Mouse (Mus musculus): ENCODE results near the gene Ppig. TPM values are rescaled to one million over a fixed set of nuclear protein-coding genes. Genes with fewer than 3 reads are reported as not detected.

The Ppig gene
- polyA plus RNA-seq, 1 experiment: 179 TPM

DNA sequence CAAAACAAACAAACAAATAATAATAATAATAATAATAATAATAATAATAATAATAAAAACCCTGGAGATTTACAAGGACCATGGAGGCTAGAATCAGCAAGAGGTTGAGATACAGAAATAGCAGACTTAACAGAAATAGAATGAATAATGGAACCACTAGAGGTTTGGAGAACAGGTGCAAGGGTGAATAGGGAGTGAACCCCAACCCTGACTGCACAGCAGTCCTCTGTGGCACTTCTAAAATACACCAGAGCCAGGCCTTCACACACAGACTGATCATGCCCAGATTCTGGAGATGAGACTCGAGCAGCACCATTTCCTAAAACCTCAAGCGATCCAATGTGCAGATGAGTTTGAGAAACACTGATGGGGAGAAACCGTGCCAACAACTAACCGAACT, 40.4 kb upstream of the Ppig start:
- Histone ChIP-seq H3K27ac (ENCODE audit: insufficient read depth, low read length) (no peak overlapping the region), H3K4me1 (ENCODE audit: control insufficient read depth, insufficient read depth, low read length) (no peaks in the 10 kb centered on the region), H3K27me3 (ENCODE audit: control insufficient read depth, insufficient read depth, low read length, poor library complexity, severe bottlenecking) (no peaks in the 10 kb centered on the region), H3K4me3 (ENCODE audit: low read depth, low read length) (no peak overlapping the region), H3K9ac (ENCODE audit: low read depth, poor library complexity, severe bottlenecking) (no peak overlapping the region), H3K9me3 (replicated peaks; ENCODE audit: control insufficient read depth, insufficient read depth, low read length, poor library complexity, severe bottlenecking) (no peaks in the 10 kb centered on the region), H3K36me3 (ENCODE audit: control insufficient read depth, insufficient read depth, low read length, poor library complexity, severe bottlenecking) (no peaks in the 10 kb centered on the region)
- TF ChIP-seq EP300 (IDR thresholded peaks at IDR 0.05; ENCODE audit: insufficient read depth, low read depth, low read length) (no peak), POLR2A (IDR thresholded peaks at IDR 0.05; ENCODE audit: insufficient read depth, low read length) (no peak), CTCF (IDR thresholded peaks at IDR 0.05; ENCODE audit: low read depth, low read length) (no peak)

DNA sequence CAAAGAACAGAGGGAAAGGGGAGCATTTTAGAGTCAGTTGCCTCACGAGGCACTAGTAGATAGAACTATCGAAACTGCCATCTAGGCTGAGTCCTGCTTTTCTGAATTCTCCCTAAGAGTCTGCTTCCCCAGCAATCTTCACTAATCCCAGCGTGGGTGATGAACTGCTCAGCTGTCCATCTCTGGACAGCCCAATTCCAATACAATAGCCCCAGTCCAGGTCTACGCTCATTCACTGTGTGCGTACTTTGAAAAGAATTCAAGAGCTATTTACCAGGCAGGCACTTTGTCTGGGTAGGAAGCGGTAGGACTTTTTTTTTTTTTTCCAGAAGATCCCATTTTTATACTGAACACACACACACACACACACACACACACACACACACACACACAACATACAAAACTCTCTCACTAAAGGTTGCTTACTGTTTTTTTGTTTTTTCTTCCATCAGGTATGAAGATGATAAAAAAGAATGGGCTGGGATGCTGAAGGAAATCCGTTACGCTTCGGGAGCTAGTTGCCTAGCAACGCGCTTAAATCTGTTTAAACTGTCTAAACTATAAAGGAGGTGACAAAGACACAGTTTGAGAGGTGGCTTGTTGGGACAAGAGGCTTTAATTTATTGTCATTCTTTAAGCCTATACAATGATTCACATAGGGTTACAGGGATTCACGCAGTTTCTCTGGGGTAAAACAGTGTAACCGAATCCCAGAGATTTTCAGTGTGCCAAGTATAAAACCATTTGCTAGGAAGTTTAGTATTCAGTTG, 39.1 kb upstream of the Ppig start:
- no peak overlapping the region for H3K27ac ChIP-seq (ENCODE audit: insufficient read depth, low read length)
- no peaks in the 10 kb centered on the region for H3K27me3 ChIP-seq (ENCODE audit: control insufficient read depth, insufficient read depth, low read length, poor library complexity, severe bottlenecking)

DNA sequence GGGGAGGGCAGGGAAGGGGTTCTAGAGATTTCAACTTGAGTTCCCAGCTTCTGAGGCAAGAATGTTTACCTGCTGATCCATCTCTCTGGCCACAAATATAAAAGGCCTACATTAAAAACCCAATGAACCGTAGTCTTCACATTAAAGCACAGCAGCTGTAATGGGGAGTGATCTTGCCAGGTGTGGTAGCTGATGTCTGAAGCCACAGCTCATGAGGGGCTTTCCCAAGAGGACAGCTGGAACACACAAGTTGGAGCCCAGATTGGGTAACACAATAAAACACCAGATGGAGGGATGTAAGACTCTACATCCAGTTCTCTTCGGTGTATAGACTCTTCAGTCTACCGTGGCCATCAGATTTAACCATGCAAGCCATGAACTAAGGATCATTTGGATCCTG, 37.9 kb upstream of the Ppig start:
- Histone ChIP-seq H3K27ac (ENCODE audit: insufficient read depth, low read length) (no peak overlapping the region), H3K4me3 (ENCODE audit: low read depth, low read length) (no peak overlapping the region), H3K36me3 (ENCODE audit: control insufficient read depth, insufficient read depth, low read length, poor library complexity, severe bottlenecking) (no peaks in the 10 kb centered on the region), H3K9me3 (replicated peaks; ENCODE audit: control insufficient read depth, insufficient read depth, low read length, poor library complexity, severe bottlenecking) (no peaks in the 10 kb centered on the region), H3K27me3 (ENCODE audit: control insufficient read depth, insufficient read depth, low read length, poor library complexity, severe bottlenecking) (no peaks in the 10 kb centered on the region), H3K9ac (ENCODE audit: low read depth, poor library complexity, severe bottlenecking) (no peak overlapping the region), H3K4me1 (ENCODE audit: control insufficient read depth, insufficient read depth, low read length) (no peaks in the 10 kb centered on the region)
- TF ChIP-seq CTCF (IDR thresholded peaks at IDR 0.05; ENCODE audit: low read depth, low read length): no peak
- no peak for TF ChIP-seq POLR2A (IDR thresholded peaks at IDR 0.05; ENCODE audit: insufficient read depth, low read length)
- TF ChIP-seq EP300 (IDR thresholded peaks at IDR 0.05; ENCODE audit: insufficient read depth, low read depth, low read length): no peak

More for the DNA sequence above, 39.1 kb upstream of the Ppig start:
- Histone ChIP-seq H3K9ac (ENCODE audit: low read depth, poor library complexity, severe bottlenecking) (no peak overlapping the region), H3K36me3 (ENCODE audit: control insufficient read depth, insufficient read depth, low read length, poor library complexity, severe bottlenecking) (no peaks in the 10 kb centered on the region), H3K4me3 (ENCODE audit: low read depth, low read length) (no peak overlapping the region), H3K9me3 (replicated peaks; ENCODE audit: control insufficient read depth, insufficient read depth, low read length, poor library complexity, severe bottlenecking) (no peaks in the 10 kb centered on the region), H3K4me1 (ENCODE audit: control insufficient read depth, insufficient read depth, low read length) (no peaks in the 10 kb centered on the region)
- TF ChIP-seq CTCF (IDR thresholded peaks at IDR 0.05; ENCODE audit: low read depth, low read length): no peak
- no peak for TF ChIP-seq EP300 (IDR thresholded peaks at IDR 0.05; ENCODE audit: insufficient read depth, low read depth, low read length)
- TF ChIP-seq POLR2A (IDR thresholded peaks at IDR 0.05; ENCODE audit: insufficient read depth, low read length): no peak

DNA sequence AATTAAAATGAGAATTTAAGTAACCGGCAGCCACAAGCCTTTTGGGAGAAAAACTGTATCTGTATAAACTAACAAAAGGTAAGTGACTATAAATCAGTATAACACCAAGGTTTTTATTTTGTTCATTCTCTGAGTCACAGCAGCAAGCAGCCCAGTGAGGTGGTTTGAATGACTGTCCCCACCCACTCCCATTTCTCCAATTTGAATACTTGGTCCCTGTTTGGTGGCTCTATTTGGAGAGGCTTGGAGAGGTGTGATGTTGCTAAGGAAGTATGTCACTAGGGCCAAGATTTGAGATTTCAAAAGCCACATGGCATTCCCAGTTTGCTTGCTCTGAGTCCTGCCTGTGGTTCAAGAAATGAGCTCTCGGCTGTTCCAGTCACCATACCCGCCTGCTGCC, 32.1 kb upstream of the Ppig start:
- TF ChIP-seq POLR2A (IDR thresholded peaks at IDR 0.05; ENCODE audit: insufficient read depth, low read length) (no peak), CTCF (IDR thresholded peaks at IDR 0.05; ENCODE audit: low read depth, low read length) (no peak), EP300 (IDR thresholded peaks at IDR 0.05; ENCODE audit: insufficient read depth, low read depth, low read length) (no peak)
- Histone ChIP-seq H3K27me3 (ENCODE audit: control insufficient read depth, insufficient read depth, low read length, poor library complexity, severe bottlenecking) (no peaks in the 10 kb centered on the region), H3K9me3 (replicated peaks; ENCODE audit: control insufficient read depth, insufficient read depth, low read length, poor library complexity, severe bottlenecking) (no peaks in the 10 kb centered on the region), H3K4me3 (ENCODE audit: low read depth, low read length) (no peak overlapping the region), H3K4me1 (ENCODE audit: control insufficient read depth, insufficient read depth, low read length) (no peaks in the 10 kb centered on the region), H3K9ac (ENCODE audit: low read depth, poor library complexity, severe bottlenecking) (no peak overlapping the region), H3K36me3 (ENCODE audit: control insufficient read depth, insufficient read depth, low read length, poor library complexity, severe bottlenecking) (peaks cover 8% of the 10 kb centered on the region; the same call in 1 of the 2 replicates), H3K27ac (ENCODE audit: insufficient read depth, low read length) (no peak overlapping the region)

DNA sequence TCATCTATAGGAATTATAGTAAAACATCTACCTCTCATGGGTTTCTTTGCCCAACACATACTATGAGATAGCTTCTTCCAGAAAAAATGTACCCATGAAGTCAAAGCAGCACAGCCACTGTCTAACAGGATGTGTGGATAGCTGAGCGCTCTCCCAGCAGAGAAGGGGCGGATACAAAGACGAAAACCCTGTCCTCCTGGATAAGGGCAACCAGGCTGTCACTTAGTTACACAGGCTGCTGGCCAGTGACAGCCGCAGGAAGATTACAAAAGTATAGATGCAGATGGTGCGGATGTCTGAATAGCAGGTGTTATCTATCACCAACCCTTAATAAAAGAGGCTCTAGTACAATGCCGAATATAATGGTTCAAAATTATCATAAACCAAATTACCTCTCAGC, 31.5 kb upstream of the Ppig start:
- peaks cover 8% of the 10 kb centered on the region; the same call in 1 of the 2 replicates for H3K36me3 ChIP-seq (ENCODE audit: control insufficient read depth, insufficient read depth, low read length, poor library complexity, severe bottlenecking)
- no peaks in the 10 kb centered on the region for H3K27me3 ChIP-seq (ENCODE audit: control insufficient read depth, insufficient read depth, low read length, poor library complexity, severe bottlenecking)
- no peak for TF ChIP-seq EP300 (IDR thresholded peaks at IDR 0.05; ENCODE audit: insufficient read depth, low read depth, low read length)
- no peak for TF ChIP-seq POLR2A (IDR thresholded peaks at IDR 0.05; ENCODE audit: insufficient read depth, low read length)
- no peak for TF ChIP-seq CTCF (IDR thresholded peaks at IDR 0.05; ENCODE audit: low read depth, low read length)

DNA sequence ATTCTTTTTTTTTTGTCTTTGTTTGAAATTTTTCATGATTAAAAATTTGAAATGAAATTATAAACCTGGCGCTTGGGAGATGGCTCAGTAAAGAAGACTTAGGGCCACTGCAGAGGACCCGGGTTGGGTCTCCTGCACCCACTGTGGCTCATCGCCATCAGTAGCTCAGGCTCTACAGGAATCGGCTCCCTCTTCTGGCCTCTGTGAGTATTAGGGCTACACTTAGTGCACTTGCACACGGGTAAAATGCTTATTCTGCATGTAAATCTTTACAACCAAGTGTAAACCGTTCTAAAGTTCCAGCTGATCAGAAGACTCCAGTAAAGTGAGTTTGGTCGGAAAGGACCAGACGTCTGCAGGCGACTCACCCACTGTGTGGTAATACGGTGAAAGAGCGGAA, 28.8 kb upstream of the Ppig start:
- no peaks in the 10 kb centered on the region for H3K4me1 ChIP-seq (ENCODE audit: control insufficient read depth, insufficient read depth, low read length)
- TF ChIP-seq CTCF (IDR thresholded peaks at IDR 0.05; ENCODE audit: low read depth, low read length) (peak; percentile 47), EP300 (IDR thresholded peaks at IDR 0.05; ENCODE audit: insufficient read depth, low read depth, low read length) (no peak)
- no peak overlapping the region for H3K27ac ChIP-seq (ENCODE audit: insufficient read depth, low read length)
- no peak overlapping the region for H3K4me3 ChIP-seq (ENCODE audit: low read depth, low read length)
- peaks cover 10% of the 10 kb centered on the region; the same call in 1 of the 2 replicates for H3K36me3 ChIP-seq (ENCODE audit: control insufficient read depth, insufficient read depth, low read length, poor library complexity, severe bottlenecking)
- no peaks in the 10 kb centered on the region for H3K27me3 ChIP-seq (ENCODE audit: control insufficient read depth, insufficient read depth, low read length, poor library complexity, severe bottlenecking)
- H3K9ac ChIP-seq (ENCODE audit: low read depth, poor library complexity, severe bottlenecking): no peak overlapping the region
- H3K9me3 ChIP-seq (replicated peaks; ENCODE audit: control insufficient read depth, insufficient read depth, low read length, poor library complexity, severe bottlenecking): no peaks in the 10 kb centered on the region

More for the DNA sequence above, 31.5 kb upstream of the Ppig start:
- Histone ChIP-seq H3K9ac (ENCODE audit: low read depth, poor library complexity, severe bottlenecking) (no peak overlapping the region), H3K4me1 (ENCODE audit: control insufficient read depth, insufficient read depth, low read length) (no peaks in the 10 kb centered on the region), H3K27ac (ENCODE audit: insufficient read depth, low read length) (no peak overlapping the region), H3K4me3 (ENCODE audit: low read depth, low read length) (no peak overlapping the region), H3K9me3 (replicated peaks; ENCODE audit: control insufficient read depth, insufficient read depth, low read length, poor library complexity, severe bottlenecking) (no peaks in the 10 kb centered on the region)

All from ES-Bruce4 (cell line).